Mouse (Mus musculus): ENCODE data around the gene Hoxd12.

DNA sequence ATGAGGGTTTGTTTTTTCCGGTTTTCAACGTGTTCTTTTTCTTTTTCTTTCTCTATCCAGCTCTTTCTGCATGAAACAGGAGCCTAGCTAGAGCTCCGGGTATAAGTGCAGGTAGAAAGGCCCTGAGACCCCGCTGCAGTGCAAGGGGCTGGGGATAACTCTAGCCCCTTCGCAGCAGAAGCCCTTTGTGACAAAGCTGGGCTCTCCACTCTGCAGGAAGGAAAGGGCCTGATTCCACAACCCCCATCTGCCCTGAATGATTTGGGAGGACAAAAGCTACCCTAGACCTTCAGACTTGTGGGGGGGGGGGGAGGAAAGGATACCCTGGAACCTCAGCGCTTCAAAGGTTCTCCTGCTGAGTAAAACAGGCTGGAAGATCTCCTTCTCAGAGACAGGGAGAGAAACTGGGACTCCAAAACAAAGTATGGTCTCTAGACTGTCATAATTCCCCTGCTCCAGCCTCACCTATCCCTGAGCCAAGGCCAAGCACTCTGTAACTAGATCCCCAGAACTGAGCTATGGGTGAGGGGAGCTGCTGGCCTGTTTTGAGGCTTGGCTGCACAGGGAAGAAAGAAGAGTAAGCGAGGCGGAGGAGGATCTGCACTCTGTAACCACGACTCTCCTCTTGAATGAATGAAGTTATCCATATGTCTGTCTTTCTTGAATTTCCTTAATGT, 1.7 kb downstream of the Hoxd12 start:
- TF ChIP-seq CTCF (IDR thresholded peaks at IDR 0.05; ENCODE audit: low read depth) (no peak), EP300 (IDR thresholded peaks at IDR 0.05; ENCODE audit: low read depth) (no peak)
